Mouse (Mus musculus): ENCODE measurements at regions not wholly inside any gene's neighbourhood (a gene's known extent, or its start where the extent isn't known, plus 50 kb on each side); places are given as distances from the start of the nearest gene placed in this dataset.

DNA sequence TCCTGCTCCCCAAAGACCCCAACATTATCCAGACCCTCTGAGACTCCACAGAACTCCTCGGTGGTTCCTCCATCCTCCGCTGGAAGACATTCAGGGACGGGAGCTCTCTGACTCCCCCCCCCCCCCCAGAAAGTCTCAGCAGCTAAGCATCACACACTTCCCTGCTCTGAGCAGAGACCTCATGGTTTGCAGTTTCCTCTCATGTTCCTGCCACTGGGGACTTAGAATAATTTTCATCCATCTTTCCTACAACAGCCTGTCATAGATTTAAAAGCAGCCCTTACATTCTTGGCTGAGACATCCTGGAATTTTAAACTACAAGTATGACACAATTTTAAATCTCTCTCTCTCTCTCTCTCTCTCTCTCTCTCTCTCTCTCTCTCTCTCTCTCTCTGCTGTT lies 69.2 kb downstream of the Gpr65 start:
- no peak for DNase-seq

GRCm38 (mm10) chr12:98339536-98339935 lies 71.1 kb downstream of the Gpr65 start:
- DNase-seq = no peak

DNA sequence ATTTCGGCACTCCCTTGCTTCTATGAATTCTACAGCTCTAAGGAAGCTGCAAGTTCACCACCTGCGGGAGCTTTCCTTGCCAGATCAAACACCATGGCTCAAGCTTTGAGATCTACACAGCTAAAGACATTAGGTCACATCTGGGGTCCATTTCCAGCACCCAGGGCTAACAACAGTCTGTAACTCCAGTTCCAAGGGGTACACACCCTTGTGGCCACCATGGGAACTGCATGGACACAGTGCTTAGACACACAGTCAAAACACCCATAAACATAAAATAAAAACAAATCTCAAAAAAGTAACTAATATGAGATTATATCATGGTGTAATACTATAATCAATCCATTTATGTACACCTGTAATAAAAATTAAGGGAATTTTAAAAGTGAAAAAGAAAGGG lies 73.7 kb downstream of the Gpr65 start:
- peak; percentile 55 for DNase-seq

DNA sequence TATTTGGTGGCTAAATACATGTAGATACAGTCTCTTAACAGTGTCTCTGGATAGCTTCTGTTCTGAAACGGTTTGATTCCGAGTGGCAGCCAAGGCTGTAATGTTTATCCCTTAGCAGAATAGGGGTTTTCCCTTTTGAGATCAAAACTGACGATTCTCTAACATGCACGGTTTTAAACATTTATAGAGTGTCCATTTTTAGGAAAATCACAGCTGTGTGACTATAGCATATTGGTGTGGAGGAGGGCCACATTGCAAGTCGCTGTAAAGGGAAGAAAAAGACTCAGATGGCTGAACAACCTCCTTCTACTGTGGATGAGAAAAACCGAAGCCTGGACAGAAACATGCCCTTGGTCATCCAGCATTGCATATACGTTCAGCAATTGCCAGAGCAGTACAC lies 75.2 kb downstream of the Gpr65 start:
- DNase-seq = no peak

- no peak for DNase-seq
Measured at GRCm38 (mm10) chr12:98347056-98347455, 78.6 kb downstream of the Gpr65 start.

DNA sequence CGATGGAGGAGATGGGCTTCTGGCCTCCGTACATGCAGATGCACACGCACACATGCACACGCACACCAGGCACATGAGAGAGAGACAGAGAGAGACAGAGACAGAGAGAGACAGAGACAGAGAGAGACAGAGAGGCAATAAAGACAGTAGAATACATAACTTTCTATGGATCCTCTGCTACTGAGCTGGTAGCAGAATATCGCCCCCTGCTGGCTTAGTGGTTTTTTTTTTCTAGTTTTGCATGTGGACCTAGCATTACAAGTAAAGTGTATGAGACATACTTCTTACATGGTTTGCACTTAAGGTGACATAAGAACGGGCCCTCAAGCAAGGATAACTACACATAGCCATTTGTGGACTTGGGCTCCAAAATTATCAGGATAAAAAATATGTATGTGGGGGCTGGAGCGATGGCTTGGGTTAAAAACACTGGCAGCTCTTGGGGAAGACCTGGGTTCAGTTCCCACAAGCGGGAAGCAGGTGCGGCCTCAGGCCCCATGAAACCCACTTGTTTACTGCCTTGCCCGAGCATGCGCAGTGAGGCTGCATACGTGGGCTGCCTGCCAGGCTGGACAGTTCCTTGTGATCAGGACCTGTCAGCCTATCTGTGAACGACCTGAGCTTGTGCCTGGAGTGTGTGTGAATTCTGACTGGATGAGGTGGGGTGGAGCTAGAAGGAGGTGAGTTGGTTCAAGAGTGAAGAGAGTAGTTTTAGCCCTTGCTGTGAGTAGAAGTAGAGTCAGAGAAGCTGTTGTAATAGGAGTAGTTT lies 79.3 kb downstream of the Gpr65 start:
- DNase-seq = peak; percentile 72

GRCm38 (mm10) chr12:98349864-98350643 lies 81.6 kb downstream of the Gpr65 start:
- DNase-seq = no peak

- no peak for DNase-seq
Measured at GRCm38 (mm10) chr12:98352401-98352800, 84.0 kb downstream of the Gpr65 start.

GRCm38 (mm10) chr12:98354545-98354944 lies 86.1 kb downstream of the Gpr65 start:
- no peak for DNase-seq

DNA sequence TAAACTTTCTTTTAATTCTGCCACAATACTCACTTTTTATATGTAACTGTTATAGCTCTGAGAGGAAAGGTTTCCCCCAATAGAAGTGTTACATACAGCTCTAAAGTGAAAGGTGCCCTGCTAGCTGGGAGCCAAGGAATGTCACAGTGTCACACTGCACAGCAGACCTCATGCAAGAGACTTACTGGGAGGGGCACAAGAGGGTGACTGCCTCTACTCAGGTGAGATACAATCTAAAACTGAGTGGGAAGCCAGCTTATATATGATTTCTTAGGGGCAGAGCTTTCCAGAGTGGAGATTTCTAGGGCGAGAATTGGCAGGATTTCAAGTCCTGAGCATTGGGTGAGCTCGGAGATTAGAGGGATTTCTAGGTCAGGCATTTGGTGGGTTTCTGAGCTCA lies 99.1 kb downstream of the Gpr65 start:
- DNase-seq = no peak

GRCm38 (mm10) chr12:98370771-98371170 lies 102.3 kb downstream of the Gpr65 start:
- no peak for DNase-seq

GRCm38 (mm10) chr12:98375214-98375910 lies 106.9 kb downstream of the Gpr65 start:
- no peak for DNase-seq
